Mouse (Mus musculus) frontal cortex, adult 2 months (tissue): Measurements from ENCODE around the gene Adcy4. TPM values are rescaled to one million over a fixed set of nuclear protein-coding genes. Genes with fewer than 3 reads are reported as not detected.

Experiments
- DNase-seq, 2 experiments: peaks; one replicate each; pipeline ENCODE4 v3.0.0; 2022; ENCODE audit warnings: low spot score in 1 of 2; ENCODE audit errors: extremely low spot score in 1 of 2
- polyA plus RNA-seq: library from polyadenylated mRNA; depleted of rRNA; stranded (reverse); fragments of >200 nt; gene quantifications from 2 replicates; pipeline ENCODE4 v1.2.3, GENCODE M21; 2012; rRNA removed

Gene Adcy4
- 4.0 and 4.3 TPM in 2 replicates for polyA plus RNA-seq

- DNase-seq: no peak
These were observed at the start of gene Adcy4 for GRCm38 (mm10) chr14:55783958-55784235. Adcy4 (minus strand) TSS chr14:55784095.

GRCm38 (mm10) chr14:55833126-55833525 is 49.2 kb upstream of the Adcy4 start:
- no peak for DNase-seq

- DNase-seq: no peak
These were observed 46.4 kb upstream of the Adcy4 start for GRCm38 (mm10) chr14:55830331-55830730.

- no peak for DNase-seq
These were observed 46.0 kb upstream of the Adcy4 start for GRCm38 (mm10) chr14:55829854-55830253.

GRCm38 (mm10) chr14:55828716-55829263 is 44.9 kb upstream of the Adcy4 start:
- DNase-seq: no peak

- no peak for DNase-seq
These were observed 42.9 kb upstream of the Adcy4 start for GRCm38 (mm10) chr14:55826551-55827340.

- no peak for DNase-seq
These were observed 42.2 kb upstream of the Adcy4 start for GRCm38 (mm10) chr14:55826142-55826541.

GRCm38 (mm10) chr14:55825216-55826051 is 41.5 kb upstream of the Adcy4 start:
- no peak for DNase-seq

- DNase-seq: no peak
These were observed 40.8 kb upstream of the Adcy4 start for GRCm38 (mm10) chr14:55824481-55825215.

GRCm38 (mm10) chr14:55824001-55824480 is 40.1 kb upstream of the Adcy4 start:
- no peak for DNase-seq

GRCm38 (mm10) chr14:55822991-55823762 is 39.3 kb upstream of the Adcy4 start, which contains the start of gene Nfatc4:
Nfatc4 (plus strand) TSS chr14:55823144.
- DNase-seq: no peak

GRCm38 (mm10) chr14:55822435-55822990 is 38.6 kb upstream of the Adcy4 start:
- peak; percentile 34 to 73 for DNase-seq

GRCm38 (mm10) chr14:55820576-55820975 is 36.7 kb upstream of the Adcy4 start:
- DNase-seq: no peak

- DNase-seq: no peak
These were observed 36.0 kb upstream of the Adcy4 start for GRCm38 (mm10) chr14:55819845-55820405.

GRCm38 (mm10) chr14:55815310-55815751 is 31.4 kb upstream of the Adcy4 start:
- DNase-seq: no peak

GRCm38 (mm10) chr14:55814885-55815284 is 31.0 kb upstream of the Adcy4 start:
- DNase-seq: peak; percentile 40 to 62

GRCm38 (mm10) chr14:55795380-55796163 is 11.7 kb upstream of the Adcy4 start:
- no peak for DNase-seq

- no peak for DNase-seq
These were observed 10.1 kb upstream of the Adcy4 start for GRCm38 (mm10) chr14:55793946-55794345.
